Mouse (Mus musculus) right cerebral cortex, postnatal 25 days (tissue): ENCODE measurements around the gene Prdm10.
A peak's percentile ranks its signal among the peaks of the same experiment; 100 is the strongest.

Experiments
- DNase-seq: peaks from one replicate; pipeline ENCODE4 v3.0.0; 2022

Prdm10 gene

GRCm38 (mm10) chr9:31266013-31266659 lies 14.2 kb upstream of the Prdm10 start:
- DNase-seq = no peak

DNA sequence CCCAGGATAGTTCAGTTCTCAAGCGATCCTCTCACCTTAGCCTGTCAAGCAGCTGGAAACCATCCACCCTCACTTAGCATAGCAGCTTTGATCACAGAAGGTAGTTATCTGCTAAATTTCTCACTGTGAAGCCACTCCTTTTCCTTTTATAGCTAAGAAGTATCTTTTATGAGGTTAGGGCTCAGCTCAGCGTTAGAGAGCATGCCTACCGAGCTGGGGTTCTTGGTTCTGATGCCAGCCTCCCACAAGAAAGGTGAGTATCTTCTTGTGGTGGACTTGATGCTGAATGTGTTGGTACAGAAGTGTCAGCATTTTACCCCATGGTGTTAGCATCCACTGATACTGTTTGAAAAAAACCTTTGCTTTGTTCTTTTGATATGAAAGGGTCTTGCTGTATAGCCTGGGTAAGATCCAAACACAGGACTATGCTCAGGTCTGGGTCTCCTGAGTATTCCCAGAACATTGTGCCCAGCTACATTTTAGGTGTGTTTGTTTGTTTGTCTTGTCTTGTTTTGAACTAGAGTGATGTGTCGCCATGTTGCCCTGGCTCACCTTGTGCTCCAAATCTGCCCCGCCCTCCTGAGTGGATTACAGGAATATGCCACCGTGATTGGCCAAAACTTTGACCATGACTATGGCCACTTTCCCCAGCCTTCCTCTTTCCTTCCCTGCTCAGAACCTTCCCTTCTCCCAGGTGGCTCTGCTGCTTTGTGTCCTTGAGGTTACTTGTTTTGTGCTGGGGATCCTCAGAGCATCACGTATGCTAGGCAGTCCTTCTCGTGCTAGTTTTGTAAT lies 8.9 kb upstream of the Prdm10 start:
- no peak for DNase-seq

- DNase-seq = no peak
Observed at GRCm38 (mm10) chr9:31272160-31272559, 8.2 kb upstream of the Prdm10 start.

GRCm38 (mm10) chr9:31278651-31279050 lies 1.7 kb upstream of the Prdm10 start:
- DNase-seq = no peak

DNA sequence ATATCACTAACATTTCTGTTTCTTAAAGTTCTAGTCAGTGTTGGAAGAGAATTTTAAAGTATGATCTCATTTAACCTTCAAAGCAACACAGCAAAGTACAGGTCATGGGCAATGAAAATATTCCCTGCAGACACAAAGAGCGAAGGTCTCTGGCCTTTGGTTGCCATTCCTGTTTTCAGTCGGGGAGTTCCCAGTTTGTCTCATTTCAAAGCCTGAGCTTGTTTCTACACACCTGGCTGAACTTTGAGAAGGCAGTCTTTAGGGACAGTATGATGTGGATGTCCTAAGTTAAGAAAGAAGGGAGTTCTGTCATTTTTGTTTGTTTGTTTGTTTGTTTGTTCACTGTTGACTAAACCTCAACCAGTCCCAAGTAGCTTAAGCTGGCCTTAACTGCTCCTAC lies 1.0 kb upstream of the Prdm10 start:
- DNase-seq = no peak

GRCm38 (mm10) chr9:31279885-31280365 lies 413 bp upstream of the Prdm10 start:
- DNase-seq = no peak

DNA sequence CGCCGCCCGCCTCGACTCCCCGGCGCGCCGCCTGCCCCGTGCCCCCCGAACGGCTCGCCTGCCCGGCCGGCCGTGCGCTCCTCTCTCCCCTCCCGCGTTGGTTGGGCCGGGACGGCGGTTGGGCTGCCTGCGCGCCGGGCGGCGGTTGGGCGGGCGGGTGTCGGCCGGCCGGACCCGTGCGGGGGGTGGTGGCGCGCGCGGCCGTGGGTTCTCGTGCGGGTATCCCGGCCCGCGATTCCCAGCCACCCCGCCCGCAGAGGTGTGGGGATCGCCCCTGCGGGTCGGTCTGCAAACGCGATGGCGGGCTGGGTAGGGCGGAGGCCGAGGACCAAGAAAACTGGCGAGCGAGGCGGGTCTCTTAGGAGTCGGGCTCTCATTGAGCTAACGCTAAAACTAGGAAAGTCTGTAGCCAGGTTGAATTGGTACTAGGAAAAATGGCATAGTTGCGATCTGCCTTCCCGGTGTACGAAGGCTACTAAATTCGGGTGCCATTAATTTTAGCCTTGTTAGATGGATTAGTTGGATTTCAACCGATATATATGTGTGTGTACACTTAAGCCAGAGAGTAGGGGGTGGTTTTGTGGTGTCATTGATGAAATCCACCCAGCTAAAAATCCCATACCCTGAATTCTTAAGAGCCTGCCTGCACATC lies 799 bp downstream of the Prdm10 start:
- peak; percentile 86 for DNase-seq

DNA sequence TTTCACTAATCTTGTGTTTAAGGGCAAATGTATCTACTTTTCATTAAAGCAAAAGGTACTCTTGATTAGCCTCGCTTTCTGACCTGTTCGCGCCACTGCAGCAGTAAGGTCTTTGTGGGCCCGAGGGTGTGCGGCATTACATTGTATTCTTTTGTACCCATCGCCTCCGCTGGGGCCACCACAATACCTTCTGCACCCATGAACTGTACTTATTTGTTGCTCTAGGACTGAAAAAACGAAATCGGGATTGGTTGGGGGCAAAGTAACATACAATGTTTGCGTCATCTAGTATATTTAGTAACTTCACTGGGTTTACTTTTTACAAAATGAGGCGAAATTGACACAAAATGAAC lies 1.3 kb downstream of the Prdm10 start:
- DNase-seq = no peak

GRCm38 (mm10) chr9:31282536-31282935 lies 2.2 kb downstream of the Prdm10 start:
- DNase-seq = no peak

- DNase-seq = no peak
Observed at GRCm38 (mm10) chr9:31283044-31283443, 2.7 kb downstream of the Prdm10 start.

GRCm38 (mm10) chr9:31283911-31284310 lies 3.6 kb downstream of the Prdm10 start:
- no peak for DNase-seq

GRCm38 (mm10) chr9:31290201-31290862 lies 10.0 kb downstream of the Prdm10 start:
- DNase-seq = no peak

DNA sequence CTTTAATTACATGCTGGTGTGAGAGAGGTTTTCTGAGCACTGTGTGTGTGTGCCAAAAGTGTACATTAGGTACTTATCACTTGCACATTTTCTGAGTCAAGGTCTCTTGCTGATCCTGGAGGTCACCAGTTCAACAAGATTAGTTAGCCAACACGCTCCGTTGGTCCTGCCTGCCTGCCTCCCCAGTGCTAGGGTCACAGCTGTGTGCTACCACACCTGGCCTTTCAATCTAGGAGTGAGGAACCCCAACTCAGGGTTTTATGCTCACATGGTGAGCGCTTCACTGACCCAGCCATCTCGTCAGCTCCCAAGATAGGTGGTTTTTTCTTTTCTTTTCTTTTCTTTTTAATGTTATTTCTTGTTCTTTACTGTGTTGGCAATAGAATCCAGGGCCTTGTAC lies 11.6 kb downstream of the Prdm10 start:
- DNase-seq = no peak

GRCm38 (mm10) chr9:31293208-31293607 lies 12.9 kb downstream of the Prdm10 start:
- no peak for DNase-seq

GRCm38 (mm10) chr9:31295311-31295710 lies 15.0 kb downstream of the Prdm10 start:
- no peak for DNase-seq

DNA sequence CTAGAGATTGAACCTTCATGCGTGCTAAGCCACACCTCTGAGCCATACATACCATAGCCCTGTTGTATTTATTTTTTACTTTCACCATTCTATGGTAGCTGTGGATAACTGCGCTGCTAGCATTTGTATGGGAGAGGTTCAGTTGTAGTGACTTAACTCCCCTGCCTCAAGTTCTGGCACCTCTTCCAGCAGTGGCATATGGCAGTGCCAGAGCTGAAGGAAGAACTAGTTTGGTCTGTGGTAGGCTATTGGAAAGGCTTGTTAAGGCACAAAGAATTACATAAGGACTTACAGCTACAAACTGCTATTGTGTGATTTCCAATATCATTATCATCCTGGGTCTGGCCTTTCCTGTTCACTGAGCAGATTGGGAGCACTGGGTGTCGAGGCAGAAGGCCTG lies 16.0 kb downstream of the Prdm10 start:
- no peak for DNase-seq

DNA sequence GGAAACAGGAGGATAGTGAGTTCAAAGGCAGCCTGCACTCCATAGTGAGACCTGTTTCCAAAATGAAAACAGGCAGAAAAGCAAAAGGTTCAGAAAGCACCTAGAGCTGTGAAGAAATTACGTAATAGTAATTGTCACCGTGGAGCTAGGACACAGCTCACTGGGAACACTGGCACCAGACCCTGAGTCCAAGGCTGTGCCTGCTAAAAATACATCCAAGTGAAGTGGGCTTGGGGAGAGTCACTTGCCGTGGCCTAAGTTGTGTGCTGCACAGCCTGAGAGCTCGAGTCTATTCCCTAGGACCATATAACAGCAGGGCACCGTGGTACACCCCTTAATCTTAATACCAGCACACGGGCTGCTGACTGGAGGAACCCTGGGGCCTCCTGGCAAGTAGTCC lies 18.4 kb downstream of the Prdm10 start:
- no peak for DNase-seq

DNA sequence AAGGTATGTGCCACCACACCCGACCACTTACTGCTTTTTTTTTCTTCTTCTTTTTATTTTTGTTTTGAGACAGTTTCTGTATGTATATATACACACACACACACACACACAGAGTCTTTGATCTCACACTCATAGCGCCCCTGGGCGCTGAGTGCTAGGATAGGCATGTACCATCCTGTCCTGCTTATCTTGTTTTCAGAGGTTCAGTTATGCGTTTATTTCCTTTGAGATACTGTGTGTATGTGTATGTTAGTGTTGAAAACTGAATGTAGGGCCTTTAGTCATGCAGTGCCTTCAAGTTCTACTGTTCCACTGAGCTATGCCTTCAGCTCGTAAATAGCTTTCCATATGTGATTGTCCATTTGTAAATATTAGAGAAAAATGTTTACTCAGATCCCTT lies 20.2 kb downstream of the Prdm10 start:
- no peak for DNase-seq

DNA sequence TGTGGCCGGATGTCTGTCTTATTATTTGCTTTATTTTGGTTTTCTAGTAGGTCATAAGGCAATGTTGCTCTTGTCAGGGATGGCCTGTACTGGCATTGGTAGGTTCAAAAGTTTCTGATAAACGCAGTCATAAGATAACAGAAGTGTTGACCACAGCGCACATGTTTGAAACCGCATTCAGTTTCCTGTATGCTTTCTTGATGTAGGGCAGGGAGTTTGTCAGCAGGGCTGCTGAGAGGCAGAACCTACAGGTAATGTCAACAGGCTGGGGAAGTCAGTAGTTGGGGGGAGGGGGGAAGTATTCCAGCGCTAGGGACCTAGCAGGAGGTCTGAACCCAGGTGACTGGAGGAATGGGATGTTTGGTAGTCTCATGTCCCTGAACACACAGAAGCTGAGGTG lies 20.8 kb downstream of the Prdm10 start:
- DNase-seq = no peak

GRCm38 (mm10) chr9:31301526-31302311 lies 21.4 kb downstream of the Prdm10 start:
- no peak for DNase-seq

GRCm38 (mm10) chr9:31304358-31304757 lies 24.0 kb downstream of the Prdm10 start:
- DNase-seq = no peak

- DNase-seq = no peak
Observed at GRCm38 (mm10) chr9:31305117-31305516, 24.8 kb downstream of the Prdm10 start.

DNA sequence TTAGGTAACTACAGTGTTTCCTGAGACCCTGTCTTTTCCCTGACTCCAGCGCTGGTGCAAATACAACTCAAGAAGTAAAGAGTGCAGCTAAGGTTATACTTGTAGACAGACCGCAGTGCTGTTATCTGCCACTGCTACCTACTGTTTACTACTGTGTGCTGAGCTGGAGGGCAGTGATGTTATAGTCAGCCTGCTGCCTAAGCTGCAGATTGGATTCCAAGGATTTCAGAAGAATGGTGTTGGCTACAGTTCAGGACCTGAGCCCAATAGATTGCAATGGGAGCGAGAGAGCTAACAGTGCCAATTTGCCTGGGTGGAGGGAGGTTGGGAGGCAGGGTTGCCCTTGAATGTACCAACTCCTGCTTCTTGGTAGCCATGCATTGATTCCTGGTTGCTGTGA lies 25.5 kb downstream of the Prdm10 start:
- no peak for DNase-seq
